Mouse (Mus musculus): Measurements from ENCODE around the gene Banp.

DNA sequence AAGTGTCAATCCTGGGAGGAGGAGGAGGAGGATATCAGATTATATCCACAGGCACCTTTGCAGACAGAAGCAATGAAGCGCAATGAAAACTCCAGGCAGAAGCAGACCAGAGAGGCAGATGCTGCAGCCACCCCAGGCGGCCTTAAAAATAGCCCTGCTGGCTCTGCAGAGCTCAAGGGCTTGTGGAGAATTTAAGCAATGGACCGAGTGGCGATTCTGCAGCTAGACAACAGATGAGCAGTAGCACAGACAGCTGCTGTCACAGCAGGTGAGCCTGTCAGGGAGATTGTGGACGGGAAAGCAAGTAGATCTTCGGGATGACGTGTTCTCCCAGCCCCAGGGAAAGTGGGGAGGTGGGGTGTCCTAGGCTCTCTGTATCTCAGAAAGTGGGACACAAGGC, 81.4 kb downstream of the Banp start:
- TF ChIP-seq CTCF (IDR thresholded peaks at IDR 0.05; ENCODE audit: extremely low read depth, insufficient read depth, low read length), result no peak
- no peak for TF ChIP-seq POLR2A (IDR thresholded peaks at IDR 0.05; ENCODE audit: extremely low read depth, insufficient read depth, low read length)
